Mouse (Mus musculus): ENCODE measurements around the gene Tmprss11g. TPM values are rescaled to one million over a fixed set of nuclear protein-coding genes. Genes with fewer than 3 reads are reported as not detected.

The Tmprss11g gene
- not detected in 2 replicates for polyA plus RNA-seq (2015; fragmentation: Nextera tagmentation; extraction: Ambion mirVana)

- Histone ChIP-seq H3K27ac (no peak within 1 kb of the TSS), H3K36me3 (replicated peaks) (no peaks in the 10 kb centered on the region), H3K9me3 (no peaks in the 10 kb centered on the region), H3K4me2 (no peak within 1 kb of the TSS), H3K27me3 (replicated peaks) (no peaks in the 10 kb centered on the region), H3K9ac (no peak within 1 kb of the TSS), H3K4me1 (no peaks in the 10 kb centered on the region), H3K4me3 (no peak within 1 kb of the TSS)
- no peak for ATAC-seq (replicated peaks)
- 88% methylated on average over 9 of the region's 9 CpGs for WGBS
Observed at GRCm38 (mm10) chr5:86518500-86518899, at the start of gene Tmprss11g. Gene Tmprss11g, minus strand, starts transcription at chr5:86518600.

DNA sequence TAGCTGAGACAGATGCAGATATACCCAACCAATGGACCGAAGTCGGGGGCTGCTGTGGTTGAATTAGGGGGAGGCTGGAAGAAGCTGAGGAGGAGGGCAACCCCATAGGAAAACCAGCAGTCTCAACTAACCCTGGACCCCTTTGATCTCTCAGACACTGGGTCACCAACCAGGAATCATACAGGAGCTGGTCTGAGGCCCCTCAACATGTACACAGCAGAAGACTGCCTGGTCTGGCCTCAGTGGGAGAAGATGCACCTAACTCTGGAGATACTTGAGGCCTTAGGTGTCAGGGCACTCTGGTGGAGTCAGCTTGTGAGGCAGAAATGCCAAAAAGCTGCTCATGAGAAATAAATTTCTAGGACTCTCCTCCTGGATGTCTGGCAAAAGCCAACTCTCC lies 28.3 kb upstream of the Tmprss11g start:
- Histone ChIP-seq H3K4me3 (no peak overlapping the region), H3K36me3 (replicated peaks) (no peaks in the 10 kb centered on the region), H3K4me1 (no peaks in the 10 kb centered on the region), H3K27ac (no peak overlapping the region), H3K4me2 (no peak overlapping the region), H3K27me3 (replicated peaks) (no peaks in the 10 kb centered on the region), H3K9ac (no peak overlapping the region), H3K9me3 (no peaks in the 10 kb centered on the region)
- 95% methylated on average over 2 of the region's 2 CpGs for WGBS
- ATAC-seq (replicated peaks), result no peak

- Histone ChIP-seq H3K27ac (no peak overlapping the region), H3K4me3 (no peak overlapping the region), H3K9me3 (no peaks in the 10 kb centered on the region), H3K9ac (no peak overlapping the region), H3K27me3 (replicated peaks) (no peaks in the 10 kb centered on the region), H3K4me1 (no peaks in the 10 kb centered on the region), H3K4me2 (no peak overlapping the region), H3K36me3 (replicated peaks) (no peaks in the 10 kb centered on the region)
- 84% methylated on average over 3 of the region's 3 CpGs for WGBS
- ATAC-seq (replicated peaks), result no peak
Observed at GRCm38 (mm10) chr5:86540601-86541000, 22.2 kb upstream of the Tmprss11g start.

DNA sequence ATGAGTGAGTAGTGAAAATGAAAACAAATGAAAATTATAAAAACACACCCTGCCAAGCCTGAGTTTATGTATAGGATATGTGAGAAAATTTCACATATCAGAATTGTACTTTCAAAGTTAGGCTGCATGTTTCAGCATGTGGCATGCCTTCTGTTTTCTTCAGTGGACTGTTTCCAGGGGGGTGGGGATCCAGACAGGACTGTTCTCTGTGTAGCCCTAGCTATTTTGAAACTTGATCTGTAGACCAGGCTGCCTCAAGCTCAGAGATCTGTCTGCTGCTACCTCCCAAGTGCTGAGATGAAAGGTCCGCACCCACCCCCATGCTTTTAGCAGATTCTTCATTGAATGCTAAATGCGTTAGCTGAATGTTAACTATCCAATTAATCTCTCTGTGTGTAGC lies 10.3 kb upstream of the Tmprss11g start:
- Histone ChIP-seq H3K4me2 (no peak overlapping the region), H3K9ac (no peak overlapping the region), H3K36me3 (replicated peaks) (no peaks in the 10 kb centered on the region), H3K4me1 (no peaks in the 10 kb centered on the region), H3K4me3 (no peak overlapping the region), H3K27me3 (replicated peaks) (no peaks in the 10 kb centered on the region), H3K27ac (no peak overlapping the region), H3K9me3 (no peaks in the 10 kb centered on the region)
- no peak for ATAC-seq (replicated peaks)
- 73% methylated on average over 2 of the region's 2 CpGs for WGBS

GRCm38 (mm10) chr5:86511538-86511937 lies 6.9 kb downstream of the Tmprss11g start:
- H3K4me1 ChIP-seq, result no peaks in the 10 kb centered on the region
- 35% methylated on average over 5 of the region's 5 CpGs for WGBS
- H3K27me3 ChIP-seq (replicated peaks), result no peaks in the 10 kb centered on the region
- H3K4me3 ChIP-seq, result no peak overlapping the region
- H3K9me3 ChIP-seq, result no peaks in the 10 kb centered on the region
- no peak for ATAC-seq (replicated peaks)
- no peaks in the 10 kb centered on the region for H3K36me3 ChIP-seq (replicated peaks)
- no peak overlapping the region for H3K27ac ChIP-seq
- no peak overlapping the region for H3K4me2 ChIP-seq
- H3K9ac ChIP-seq, result no peak overlapping the region

GRCm38 (mm10) chr5:86493453-86493852 lies 24.9 kb downstream of the Tmprss11g start:
- Histone ChIP-seq H3K27ac (no peak overlapping the region), H3K27me3 (replicated peaks) (no peaks in the 10 kb centered on the region), H3K36me3 (replicated peaks) (no peaks in the 10 kb centered on the region), H3K4me1 (no peaks in the 10 kb centered on the region), H3K4me2 (no peak overlapping the region), H3K9me3 (no peaks in the 10 kb centered on the region), H3K9ac (no peak overlapping the region), H3K4me3 (no peak overlapping the region)
- 81% methylated on average over 1 of the region's 1 CpGs for WGBS
- ATAC-seq (replicated peaks), result no peak

GRCm38 (mm10) chr5:86482562-86482961 lies 35.8 kb downstream of the Tmprss11g start:
- no peaks in the 10 kb centered on the region for H3K27me3 ChIP-seq (replicated peaks)
- H3K36me3 ChIP-seq (replicated peaks), result no peaks in the 10 kb centered on the region
- no peak overlapping the region for H3K4me2 ChIP-seq
- no peak overlapping the region for H3K9ac ChIP-seq
- H3K4me3 ChIP-seq, result no peak overlapping the region
- ATAC-seq (replicated peaks), result no peak
- H3K9me3 ChIP-seq, result no peaks in the 10 kb centered on the region
- H3K4me1 ChIP-seq, result no peaks in the 10 kb centered on the region
- 74% methylated on average over 2 of the region's 2 CpGs for WGBS
- H3K27ac ChIP-seq, result no peak overlapping the region

GRCm38 (mm10) chr5:86482031-86482430 lies 36.4 kb downstream of the Tmprss11g start:
- H3K36me3 ChIP-seq (replicated peaks), result no peaks in the 10 kb centered on the region
- 88% methylated on average over 1 of the region's 1 CpGs for WGBS
- H3K27ac ChIP-seq, result no peak overlapping the region
- no peaks in the 10 kb centered on the region for H3K27me3 ChIP-seq (replicated peaks)
- H3K4me2 ChIP-seq, result no peak overlapping the region
- no peak overlapping the region for H3K4me3 ChIP-seq
- H3K4me1 ChIP-seq, result no peaks in the 10 kb centered on the region
- ATAC-seq (replicated peaks), result no peak
- H3K9ac ChIP-seq, result no peak overlapping the region
- H3K9me3 ChIP-seq, result no peaks in the 10 kb centered on the region

DNA sequence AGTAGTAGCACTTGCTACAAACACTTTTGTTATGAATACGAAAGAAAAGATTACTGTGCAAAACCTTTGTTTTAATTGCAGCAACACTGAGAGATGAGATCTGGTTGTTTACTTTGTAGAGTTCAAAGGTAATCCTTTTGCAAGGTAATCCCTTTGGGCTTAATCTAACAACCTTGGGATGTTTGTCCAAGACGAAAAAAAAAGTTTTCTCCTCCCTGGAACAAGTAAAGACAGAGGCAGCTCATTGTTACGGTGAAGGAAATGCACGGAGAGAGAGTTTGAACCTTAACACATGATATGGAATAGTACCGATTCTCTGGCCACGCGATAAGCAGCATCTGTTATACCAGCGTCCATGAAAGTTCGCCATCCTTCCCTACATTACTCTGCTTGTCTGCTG lies 44.5 kb downstream of the Tmprss11g start:
- H3K4me2 ChIP-seq, result no peak overlapping the region
- H3K9me3 ChIP-seq, result no peaks in the 10 kb centered on the region
- no peaks in the 10 kb centered on the region for H3K4me1 ChIP-seq
- H3K27me3 ChIP-seq (replicated peaks), result no peaks in the 10 kb centered on the region
- 85% methylated on average over 9 of the region's 9 CpGs for WGBS
- H3K36me3 ChIP-seq (replicated peaks), result no peaks in the 10 kb centered on the region
- H3K9ac ChIP-seq, result no peak overlapping the region
- no peak overlapping the region for H3K4me3 ChIP-seq
- H3K27ac ChIP-seq, result no peak overlapping the region
- ATAC-seq (replicated peaks), result no peak

- no peaks in the 10 kb centered on the region for H3K4me1 ChIP-seq
- H3K4me3 ChIP-seq, result no peak within 1 kb of the TSS
Observed at GRCm38 (mm10) chr5:86468890-86469289, 49.5 kb downstream of the Tmprss11g start, which contains the start of gene Tmprss11a. Gene Tmprss11a, minus strand, starts transcription at chr5:86468990.

GRCm38 (mm10) chr5:86439306-86439705 lies 79.1 kb downstream of the Tmprss11g start:
- 75% methylated on average over 2 of the region's 2 CpGs for WGBS
- no peaks in the 10 kb centered on the region for H3K4me1 ChIP-seq
- no peak for ATAC-seq (replicated peaks)
- no peaks in the 10 kb centered on the region for H3K36me3 ChIP-seq (replicated peaks)
- H3K27ac ChIP-seq, result no peak overlapping the region
- H3K9ac ChIP-seq, result no peak overlapping the region
- H3K4me2 ChIP-seq, result no peak overlapping the region
- H3K4me3 ChIP-seq, result no peak overlapping the region
- H3K9me3 ChIP-seq, result no peaks in the 10 kb centered on the region
- H3K27me3 ChIP-seq (replicated peaks), result no peaks in the 10 kb centered on the region

More at GRCm38 (mm10) chr5:86468890-86469289, 49.5 kb downstream of the Tmprss11g start, which contains the start of gene Tmprss11a:
- no peaks in the 10 kb centered on the region for H3K27me3 ChIP-seq (replicated peaks)
- WGBS, result 70% methylated on average over 4 of the region's 4 CpGs
- no peak for ATAC-seq (replicated peaks)
- H3K27ac ChIP-seq, result no peak within 1 kb of the TSS
- H3K36me3 ChIP-seq (replicated peaks), result no peaks in the 10 kb centered on the region
- no peak within 1 kb of the TSS for H3K9ac ChIP-seq
- no peaks in the 10 kb centered on the region for H3K9me3 ChIP-seq
- H3K4me2 ChIP-seq, result no peak within 1 kb of the TSS

GRCm38 (mm10) chr5:86438548-86438947 lies 79.9 kb downstream of the Tmprss11g start:
- Histone ChIP-seq H3K4me2 (no peak overlapping the region), H3K4me1 (no peaks in the 10 kb centered on the region), H3K4me3 (no peak overlapping the region), H3K27me3 (replicated peaks) (no peaks in the 10 kb centered on the region), H3K27ac (no peak overlapping the region), H3K36me3 (replicated peaks) (no peaks in the 10 kb centered on the region), H3K9me3 (no peaks in the 10 kb centered on the region), H3K9ac (no peak overlapping the region)
- ATAC-seq (replicated peaks), result no peak

Data from midbrain, embryonic 15.5 days (tissue).